Mouse (Mus musculus): Measurements from ENCODE around the gene Fam92b. TPM values are rescaled to one million over a fixed set of nuclear protein-coding genes. Genes with fewer than 3 reads are reported as not detected.

The Fam92b gene
- polyA plus RNA-seq, 1 experiment from 2014 or later: 2.7 TPM

GRCm38 (mm10) chr8:120167821-120168220, 9.4 kb downstream of the Fam92b start:
- H3K9me3 ChIP-seq: no peaks in the 10 kb centered on the region
- peak; percentile 75 for ATAC-seq (ENCODE audit: low read depth)
- no peak overlapping the region for H3K4me3 ChIP-seq
- H3K9ac ChIP-seq: peak overlapping the region; percentile 13; the same call in 1 of the 2 replicates
- H3K36me3 ChIP-seq: no peaks in the 10 kb centered on the region
- H3K4me1 ChIP-seq (replicated peaks): peaks cover 16% of the 10 kb centered on the region
- H3K4me2 ChIP-seq: 0 out of 2 replicates have a peak overlapping the region, but pooled peaks have one; percentile 7
- 10% methylated on average over 5 of the region's 5 CpGs for WGBS
- peaks cover 7% of the 10 kb centered on the region; the same call in 1 of the 2 replicates for H3K27me3 ChIP-seq
- no peak overlapping the region for H3K27ac ChIP-seq (replicated peaks)

DNA sequence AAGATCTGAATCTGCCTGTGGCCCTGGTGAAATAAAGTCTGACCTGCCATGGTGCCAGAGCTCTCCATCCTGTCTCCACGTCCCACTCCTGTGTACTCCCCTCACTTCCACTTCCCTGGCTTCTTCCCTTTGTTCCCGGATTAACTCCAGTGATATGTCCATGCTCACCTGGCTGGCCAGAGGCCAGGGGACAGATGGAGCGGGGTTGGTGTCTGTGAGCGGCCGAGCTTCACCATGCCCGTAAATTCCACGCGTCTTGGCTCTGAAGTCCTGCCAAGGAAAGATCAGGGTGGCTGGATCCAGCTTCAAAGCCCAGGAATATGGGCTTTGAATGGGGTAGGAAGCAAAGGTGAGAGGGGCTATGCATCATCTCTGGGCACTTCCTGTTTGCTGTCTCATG, 10.1 kb downstream of the Fam92b start:
- ATAC-seq (ENCODE audit: low read depth): no peak
- 82% methylated on average over 8 of the region's 8 CpGs for WGBS
- no peaks in the 10 kb centered on the region for H3K9me3 ChIP-seq
- peaks cover 17% of the 10 kb centered on the region for H3K4me1 ChIP-seq (replicated peaks)
- H3K9ac ChIP-seq: no peak overlapping the region
- H3K27me3 ChIP-seq: peaks cover 7% of the 10 kb centered on the region; the same call in 1 of the 2 replicates
- H3K27ac ChIP-seq (replicated peaks): no peak overlapping the region
- H3K4me2 ChIP-seq: no peak overlapping the region
- no peak overlapping the region for H3K4me3 ChIP-seq
- H3K36me3 ChIP-seq: no peaks in the 10 kb centered on the region

- Histone ChIP-seq H3K4me2 (no peak overlapping the region), H3K36me3 (0 out of 2 replicates have a peak, but pooled peaks cover 14% of the 10 kb centered on the region), H3K27ac (replicated peaks) (no peak overlapping the region), H3K4me1 (replicated peaks) (peaks cover 28% of the 10 kb centered on the region), H3K9ac (no peak overlapping the region), H3K4me3 (no peak overlapping the region), H3K9me3 (no peaks in the 10 kb centered on the region), H3K27me3 (peaks cover 7% of the 10 kb centered on the region; the same call in 1 of the 2 replicates)
- WGBS: 84% methylated on average over 5 of the region's 5 CpGs
- no peak for ATAC-seq (ENCODE audit: low read depth)
Measured at GRCm38 (mm10) chr8:120164026-120164425, 13.2 kb downstream of the Fam92b start.

DNA sequence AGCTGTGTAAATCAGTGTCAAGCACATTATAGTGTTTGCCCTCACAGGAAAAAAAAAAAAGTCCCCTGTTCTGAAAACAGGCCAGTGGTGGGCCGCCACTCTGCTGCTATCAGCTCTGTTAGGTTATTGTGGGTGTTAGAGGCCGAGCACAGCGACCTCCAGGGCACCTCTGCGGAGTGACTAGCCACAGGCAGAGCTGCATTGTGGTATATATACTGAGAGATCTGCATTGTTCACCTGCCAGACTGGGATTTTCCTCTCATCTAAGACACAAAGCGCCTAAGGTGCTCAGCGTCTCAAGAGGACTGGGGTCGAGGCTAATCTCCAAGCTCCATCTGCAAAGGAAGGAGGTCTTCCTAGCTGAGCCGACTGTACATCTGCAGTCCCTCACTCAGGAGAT, 13.9 kb downstream of the Fam92b start:
- Histone ChIP-seq H3K4me2 (no peak overlapping the region), H3K27ac (replicated peaks) (no peak overlapping the region), H3K27me3 (peaks cover 2% of the 10 kb centered on the region; the same call in 1 of the 2 replicates), H3K36me3 (0 out of 2 replicates have a peak, but pooled peaks cover 14% of the 10 kb centered on the region), H3K9me3 (no peaks in the 10 kb centered on the region), H3K4me1 (replicated peaks) (peaks cover 26% of the 10 kb centered on the region), H3K4me3 (no peak overlapping the region), H3K9ac (no peak overlapping the region)
- no peak for ATAC-seq (ENCODE audit: low read depth)
- 75% methylated on average over 8 of the region's 8 CpGs for WGBS

- no peak overlapping the region for H3K4me2 ChIP-seq
- H3K27me3 ChIP-seq: no peaks in the 10 kb centered on the region; the same call in 1 of the 2 replicates
- H3K27ac ChIP-seq (replicated peaks): no peak overlapping the region
- 0 out of 2 replicates have a peak, but pooled peaks cover 14% of the 10 kb centered on the region for H3K36me3 ChIP-seq
- H3K4me3 ChIP-seq: no peak overlapping the region
- H3K4me1 ChIP-seq (replicated peaks): peaks cover 16% of the 10 kb centered on the region
- no peak for ATAC-seq (ENCODE audit: low read depth)
- WGBS: 89% methylated on average over 5 of the region's 5 CpGs
- H3K9ac ChIP-seq: no peak overlapping the region
- H3K9me3 ChIP-seq: no peaks in the 10 kb centered on the region
Measured at GRCm38 (mm10) chr8:120162404-120162752, 14.9 kb downstream of the Fam92b start.

DNA sequence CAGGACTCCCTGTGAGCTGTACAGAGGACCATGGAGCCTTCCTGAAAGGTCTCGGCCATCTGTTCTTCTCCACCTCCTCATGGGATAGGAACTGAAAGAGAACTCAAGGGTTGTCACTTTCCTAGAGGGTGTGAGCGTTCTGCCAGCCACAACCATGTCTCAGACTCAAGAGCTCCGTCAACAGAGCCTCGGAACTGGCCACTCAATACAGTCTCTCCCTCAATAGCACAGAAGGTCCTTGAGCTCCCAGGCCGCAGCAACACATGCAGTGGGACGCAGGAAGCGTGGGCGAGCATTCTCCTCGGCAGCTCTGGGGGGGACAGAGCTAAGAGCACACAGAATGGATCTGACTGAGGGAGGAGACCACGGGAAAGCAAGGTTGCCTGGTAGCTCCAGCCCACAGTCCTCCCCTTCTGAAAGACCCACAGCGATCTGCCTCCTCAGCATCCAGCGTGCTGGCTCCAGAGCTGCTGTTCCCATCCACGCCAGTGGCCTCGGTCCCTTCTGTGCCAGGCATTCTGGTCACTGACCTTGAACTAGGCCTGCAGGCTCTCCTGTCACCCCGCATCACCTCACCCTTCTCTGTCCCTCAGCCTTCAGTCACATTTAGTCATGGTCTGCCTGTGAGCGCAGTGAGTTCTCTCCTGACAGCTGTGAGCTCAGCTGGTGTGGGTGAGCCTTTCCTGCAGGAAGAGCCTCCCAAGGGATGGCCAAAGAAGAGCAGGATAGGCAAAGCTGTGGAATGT, 15.4 kb downstream of the Fam92b start:
- no peak overlapping the region for H3K4me3 ChIP-seq
- H3K9me3 ChIP-seq: no peaks in the 10 kb centered on the region
- H3K4me2 ChIP-seq: no peak overlapping the region
- no peak overlapping the region for H3K27ac ChIP-seq (replicated peaks)
- peaks cover 12% of the 10 kb centered on the region for H3K4me1 ChIP-seq (replicated peaks)
- no peak overlapping the region for H3K9ac ChIP-seq
- H3K27me3 ChIP-seq: no peaks in the 10 kb centered on the region
- 82% methylated on average over 16 of the region's 16 CpGs for WGBS
- no peak for ATAC-seq (ENCODE audit: low read depth)
- H3K36me3 ChIP-seq: 0 out of 2 replicates have a peak, but pooled peaks cover 14% of the 10 kb centered on the region

- Histone ChIP-seq H3K27me3 (no peaks in the 10 kb centered on the region), H3K4me1 (replicated peaks) (peaks cover 12% of the 10 kb centered on the region), H3K9ac (no peak overlapping the region), H3K27ac (replicated peaks) (no peak overlapping the region), H3K4me2 (no peak overlapping the region), H3K4me3 (no peak overlapping the region), H3K36me3 (0 out of 2 replicates have a peak, but pooled peaks cover 14% of the 10 kb centered on the region), H3K9me3 (no peaks in the 10 kb centered on the region)
- no peak for ATAC-seq (ENCODE audit: low read depth)
- 80% methylated on average over 8 of the region's 8 CpGs for WGBS
Measured at GRCm38 (mm10) chr8:120160366-120160765, 16.9 kb downstream of the Fam92b start.

GRCm38 (mm10) chr8:120152636-120153035, 24.6 kb downstream of the Fam92b start:
- H3K4me2 ChIP-seq: no peak overlapping the region
- H3K9me3 ChIP-seq: no peaks in the 10 kb centered on the region
- no peak overlapping the region for H3K9ac ChIP-seq
- H3K36me3 ChIP-seq: peaks cover 33% of the 10 kb centered on the region
- H3K4me3 ChIP-seq: no peak overlapping the region
- peaks cover 21% of the 10 kb centered on the region for H3K4me1 ChIP-seq (replicated peaks)
- ATAC-seq (ENCODE audit: low read depth): no peak
- no peaks in the 10 kb centered on the region for H3K27me3 ChIP-seq
- H3K27ac ChIP-seq (replicated peaks): no peak overlapping the region
- WGBS: 64% methylated on average over 7 of the region's 7 CpGs

- WGBS: 72% methylated on average over 9 of the region's 9 CpGs
- ATAC-seq (ENCODE audit: low read depth): no peak
- H3K36me3 ChIP-seq: peaks cover 39% of the 10 kb centered on the region
- H3K4me1 ChIP-seq (replicated peaks): peaks cover 21% of the 10 kb centered on the region
- H3K27me3 ChIP-seq: no peaks in the 10 kb centered on the region
- no peak overlapping the region for H3K4me3 ChIP-seq
- H3K9me3 ChIP-seq: no peaks in the 10 kb centered on the region
- no peak overlapping the region for H3K9ac ChIP-seq
- H3K4me2 ChIP-seq: no peak overlapping the region
- H3K27ac ChIP-seq (replicated peaks): no peak overlapping the region
Measured at GRCm38 (mm10) chr8:120151151-120151550, 26.1 kb downstream of the Fam92b start.

GRCm38 (mm10) chr8:120150028-120150427, 27.2 kb downstream of the Fam92b start:
- Histone ChIP-seq H3K36me3 (peaks cover 46% of the 10 kb centered on the region), H3K9ac (no peak overlapping the region), H3K4me3 (no peak overlapping the region), H3K9me3 (no peaks in the 10 kb centered on the region), H3K27ac (replicated peaks) (no peak overlapping the region), H3K4me1 (replicated peaks) (peaks cover 23% of the 10 kb centered on the region), H3K4me2 (no peak overlapping the region), H3K27me3 (no peaks in the 10 kb centered on the region)
- ATAC-seq (ENCODE audit: low read depth): no peak
- WGBS: 63% methylated on average over 12 of the region's 12 CpGs

DNA sequence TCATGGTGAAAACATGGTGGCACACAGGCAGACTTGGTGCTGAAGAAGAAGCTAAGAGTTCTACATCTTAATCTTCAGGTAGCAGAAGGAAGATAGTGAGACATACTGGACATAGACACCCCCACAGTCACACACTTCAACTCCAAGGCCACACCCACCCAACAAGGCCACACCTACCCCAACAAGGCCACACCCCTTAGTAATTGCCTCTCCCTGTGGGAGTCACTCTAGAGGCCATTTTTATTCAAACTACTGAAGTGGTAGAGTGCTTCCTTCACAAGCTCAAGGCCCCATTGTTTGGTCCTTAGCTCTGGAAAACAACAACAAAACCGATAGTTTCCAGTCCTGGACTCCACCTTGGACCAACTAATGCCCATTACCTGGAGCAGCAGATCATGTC, 31.2 kb downstream of the Fam92b start:
- no peak for ATAC-seq (ENCODE audit: low read depth)
- Histone ChIP-seq H3K27me3 (no peaks in the 10 kb centered on the region), H3K9me3 (no peaks in the 10 kb centered on the region), H3K4me1 (replicated peaks) (peaks cover 27% of the 10 kb centered on the region), H3K27ac (replicated peaks) (no peak overlapping the region), H3K4me3 (no peak overlapping the region), H3K9ac (no peak overlapping the region), H3K36me3 (peaks cover 23% of the 10 kb centered on the region; the same call in 1 of the 2 replicates), H3K4me2 (no peak overlapping the region)
- WGBS: 80% methylated on average over 1 of the region's 1 CpGs

GRCm38 (mm10) chr8:120144652-120145301, 32.5 kb downstream of the Fam92b start:
- Histone ChIP-seq H3K36me3 (peaks cover 13% of the 10 kb centered on the region; the same call in 1 of the 2 replicates), H3K4me3 (no peak overlapping the region), H3K4me1 (replicated peaks) (peaks cover 23% of the 10 kb centered on the region), H3K27me3 (no peaks in the 10 kb centered on the region), H3K27ac (replicated peaks) (peak overlapping the region; percentile 75), H3K9me3 (no peaks in the 10 kb centered on the region), H3K9ac (peak overlapping the region; percentile 45), H3K4me2 (no peak overlapping the region)
- no peak for ATAC-seq (ENCODE audit: low read depth)
- WGBS: 56% methylated on average over 12 of the region's 12 CpGs
